Mouse (Mus musculus): Measurements from ENCODE around the gene Ncor2.

Ncor2 gene

GRCm38 (mm10) chr5:125148686-125149085, 30.3 kb downstream of the Ncor2 start:
- DNase-seq (ENCODE audit: low read depth): no peak

DNA sequence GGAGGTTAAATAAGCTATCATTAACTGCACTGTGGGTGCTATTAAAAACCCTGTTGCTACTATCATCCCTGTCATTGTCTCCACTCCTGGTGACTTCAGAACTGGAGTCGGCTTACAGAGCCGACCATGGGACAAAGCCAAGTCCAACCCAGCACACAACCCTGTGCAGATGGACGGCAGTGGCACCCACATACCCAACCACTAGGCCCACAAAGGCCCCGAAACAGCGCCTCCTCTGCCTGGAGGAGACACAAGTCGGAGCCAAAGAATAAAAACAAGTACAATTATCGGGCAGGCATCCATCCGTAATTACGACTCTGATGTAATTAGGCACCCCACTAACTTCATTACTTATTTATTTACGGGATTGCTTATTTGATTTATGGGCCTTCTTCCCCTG, 30.8 kb downstream of the Ncor2 start:
- DNase-seq (ENCODE audit: low read depth): no peak

GRCm38 (mm10) chr5:125147124-125147523, 31.9 kb downstream of the Ncor2 start:
- DNase-seq (ENCODE audit: low read depth): no peak

GRCm38 (mm10) chr5:125143114-125143872, 35.7 kb downstream of the Ncor2 start:
- DNase-seq (ENCODE audit: low read depth): no peak

DNA sequence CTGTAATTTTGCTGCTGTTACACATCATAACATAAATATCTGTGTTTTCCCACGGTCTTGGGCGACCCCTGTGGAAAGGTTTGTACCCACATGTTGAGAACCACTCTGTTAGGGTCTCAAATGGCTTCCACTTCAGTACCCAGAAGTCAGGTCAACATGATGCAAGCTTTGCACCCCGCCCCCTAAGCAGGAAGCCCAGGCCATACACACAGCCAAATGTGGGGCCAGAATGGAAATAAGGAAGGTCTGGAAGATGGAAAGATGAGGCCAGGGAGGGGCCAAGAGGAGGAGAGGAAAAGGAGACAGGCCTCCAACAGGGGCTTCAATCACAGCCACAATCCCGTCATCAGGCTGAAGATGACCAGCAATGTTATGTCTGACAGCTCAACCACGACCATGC, 37.1 kb downstream of the Ncor2 start:
- no peak for DNase-seq (ENCODE audit: low read depth)

- DNase-seq (ENCODE audit: low read depth): no peak
Observed at GRCm38 (mm10) chr5:125141525-125141880, 37.5 kb downstream of the Ncor2 start.

DNA sequence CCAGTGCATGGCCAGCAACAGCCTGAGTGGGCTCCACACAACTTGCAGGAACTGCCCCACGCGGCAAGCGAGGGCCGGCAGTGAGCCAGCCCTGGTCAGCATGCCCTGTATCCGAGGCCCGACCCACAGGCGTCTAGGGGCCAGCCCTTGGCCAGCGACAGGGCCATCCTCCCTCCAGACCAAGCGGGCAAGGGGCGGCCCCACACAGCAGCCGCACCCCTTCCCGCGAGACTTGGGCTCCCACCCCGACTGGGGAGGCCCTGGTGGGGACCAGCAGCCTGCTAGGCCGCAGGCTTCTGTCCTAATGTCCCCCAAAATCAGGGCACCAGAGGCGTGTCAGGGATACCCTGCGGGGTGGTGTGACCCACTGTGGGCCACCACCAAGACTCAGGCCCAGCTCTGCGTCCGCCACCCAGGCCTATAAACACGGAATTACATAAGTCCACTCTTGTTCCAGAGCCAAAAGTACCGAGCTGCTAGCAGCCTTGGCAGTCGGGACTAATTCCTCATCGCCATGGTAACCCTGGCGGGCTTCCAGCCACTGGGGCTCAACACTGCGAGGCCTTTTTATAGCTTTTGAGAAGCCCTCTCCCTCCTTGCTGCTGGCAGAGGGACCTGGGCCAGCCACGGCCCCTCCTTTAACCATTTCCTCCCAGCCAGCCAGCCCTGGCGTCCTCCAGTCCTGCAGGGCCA, 38.0 kb downstream of the Ncor2 start:
- DNase-seq (ENCODE audit: low read depth): no peak

DNA sequence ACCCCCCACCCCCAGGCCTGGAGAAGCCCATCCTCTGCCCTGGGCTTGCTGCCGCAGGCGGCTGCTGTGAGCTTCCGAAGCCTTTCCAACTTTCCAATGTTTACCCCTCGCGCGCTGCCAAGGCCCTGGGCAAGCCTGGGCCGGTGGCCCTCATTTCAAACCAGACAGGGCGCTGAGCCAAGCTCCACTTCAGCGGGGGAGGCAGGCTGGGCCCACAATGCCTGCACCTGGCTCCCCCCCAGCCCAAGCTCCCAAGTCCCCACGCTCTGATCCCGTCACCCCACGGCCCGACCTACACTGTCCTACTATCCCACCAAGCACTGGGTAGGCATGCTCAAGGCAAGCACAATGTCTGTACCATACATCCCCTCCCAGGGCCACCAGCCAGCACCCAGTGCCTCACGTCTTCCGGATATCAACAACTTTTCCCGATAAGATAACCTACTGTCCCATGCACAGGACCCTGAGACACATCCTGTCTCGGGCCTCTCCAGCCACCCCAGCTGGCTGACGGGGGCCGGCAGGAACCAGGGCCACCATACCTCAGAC, 38.8 kb downstream of the Ncor2 start:
- DNase-seq (ENCODE audit: low read depth): no peak

GRCm38 (mm10) chr5:125139669-125140068, 39.4 kb downstream of the Ncor2 start:
- no peak for DNase-seq (ENCODE audit: low read depth)

GRCm38 (mm10) chr5:125138841-125139430, 40.1 kb downstream of the Ncor2 start:
- no peak for DNase-seq (ENCODE audit: low read depth)

- DNase-seq (ENCODE audit: low read depth): no peak
Observed at GRCm38 (mm10) chr5:125137672-125138285, 41.2 kb downstream of the Ncor2 start.

DNA sequence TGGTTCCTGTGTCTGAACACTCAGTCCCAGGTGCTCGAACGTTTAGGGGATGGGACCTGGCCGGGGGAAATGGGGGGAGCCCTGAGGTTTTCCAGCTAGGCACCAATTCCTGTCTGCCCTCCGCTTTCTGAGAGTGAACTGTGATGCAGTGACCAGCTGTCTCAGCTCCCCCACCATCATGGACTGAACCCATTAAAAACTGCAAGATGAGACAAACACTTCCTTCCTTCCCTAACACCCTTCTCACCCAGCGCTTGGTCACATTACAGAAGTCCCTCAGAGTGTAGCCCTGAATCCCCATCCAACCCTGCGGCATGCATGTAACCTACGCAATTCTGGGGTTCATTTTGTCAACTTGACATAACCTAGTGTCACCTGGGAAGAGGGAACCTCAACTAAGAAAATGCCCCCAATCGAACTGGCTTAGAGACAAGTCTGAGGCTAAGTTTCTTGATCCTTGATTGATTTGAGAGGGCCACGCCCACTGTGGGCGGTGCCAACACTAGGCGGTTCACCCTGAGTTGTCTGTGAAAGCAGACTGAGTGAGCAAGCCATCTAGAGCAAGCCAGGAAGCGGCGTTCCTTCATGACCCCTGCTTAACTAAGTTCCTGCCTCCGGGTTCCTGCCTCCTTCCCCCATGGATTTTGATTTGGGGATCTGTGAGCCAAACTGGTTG, 41.9 kb downstream of the Ncor2 start:
- peak; percentile 45 for DNase-seq (ENCODE audit: low read depth)

- DNase-seq (ENCODE audit: low read depth): no peak
Observed at GRCm38 (mm10) chr5:125136296-125136995, 42.6 kb downstream of the Ncor2 start.

DNA sequence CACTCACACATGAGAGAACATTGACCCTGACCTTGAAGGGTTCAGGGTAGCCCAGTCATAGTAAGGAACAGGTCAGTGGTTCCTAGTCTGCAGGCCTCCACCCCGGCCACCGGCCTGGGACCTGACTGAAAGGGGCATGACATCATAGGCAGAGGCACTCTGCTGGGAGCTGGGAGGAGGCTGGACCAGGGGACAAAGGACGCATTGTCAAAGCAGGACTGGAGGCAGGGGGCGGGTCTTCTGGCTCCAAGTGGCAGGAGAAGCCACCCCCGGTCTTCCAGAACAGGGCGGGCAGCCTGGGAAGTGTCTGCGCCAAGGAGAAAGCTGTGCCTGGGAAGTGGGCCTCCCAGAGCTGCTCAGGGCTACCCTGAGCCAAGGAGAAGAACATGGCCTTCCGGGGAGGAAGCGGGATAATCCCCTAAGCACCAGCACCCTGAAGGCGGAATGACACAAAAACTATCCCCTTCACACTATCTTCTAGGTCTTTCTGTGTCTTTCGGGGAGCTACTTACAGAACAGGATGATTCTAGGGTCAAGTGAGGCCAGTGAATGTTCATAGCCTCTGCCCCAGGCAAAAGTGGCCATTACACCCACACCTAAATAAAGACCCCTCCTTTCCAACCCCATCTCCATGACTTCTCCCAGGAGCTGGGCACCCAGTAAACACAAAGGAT, 44.1 kb downstream of the Ncor2 start:
- no peak for DNase-seq (ENCODE audit: low read depth)

DNA sequence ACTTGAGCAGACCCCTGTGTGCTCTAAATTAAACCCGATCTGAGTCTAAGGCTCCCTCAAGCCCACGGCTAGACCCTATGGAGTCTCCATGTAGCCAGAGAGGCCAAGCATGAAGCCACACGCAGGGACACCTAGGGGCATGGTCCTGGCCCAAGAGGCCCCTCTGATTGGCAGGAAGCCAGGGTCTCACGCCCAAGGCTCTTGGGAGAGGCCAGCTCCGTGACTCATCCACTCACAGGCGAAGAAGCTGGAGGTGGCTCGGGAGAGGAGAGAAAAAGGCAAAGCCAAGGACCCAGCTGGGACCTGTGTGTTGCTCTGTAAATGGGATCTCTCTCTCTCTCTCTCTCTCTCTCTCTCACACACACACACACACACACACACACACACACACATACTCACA, 44.6 kb downstream of the Ncor2 start:
- DNase-seq (ENCODE audit: low read depth): no peak

- no peak for DNase-seq (ENCODE audit: low read depth)
Observed at GRCm38 (mm10) chr5:125133651-125134050, 45.4 kb downstream of the Ncor2 start.

DNA sequence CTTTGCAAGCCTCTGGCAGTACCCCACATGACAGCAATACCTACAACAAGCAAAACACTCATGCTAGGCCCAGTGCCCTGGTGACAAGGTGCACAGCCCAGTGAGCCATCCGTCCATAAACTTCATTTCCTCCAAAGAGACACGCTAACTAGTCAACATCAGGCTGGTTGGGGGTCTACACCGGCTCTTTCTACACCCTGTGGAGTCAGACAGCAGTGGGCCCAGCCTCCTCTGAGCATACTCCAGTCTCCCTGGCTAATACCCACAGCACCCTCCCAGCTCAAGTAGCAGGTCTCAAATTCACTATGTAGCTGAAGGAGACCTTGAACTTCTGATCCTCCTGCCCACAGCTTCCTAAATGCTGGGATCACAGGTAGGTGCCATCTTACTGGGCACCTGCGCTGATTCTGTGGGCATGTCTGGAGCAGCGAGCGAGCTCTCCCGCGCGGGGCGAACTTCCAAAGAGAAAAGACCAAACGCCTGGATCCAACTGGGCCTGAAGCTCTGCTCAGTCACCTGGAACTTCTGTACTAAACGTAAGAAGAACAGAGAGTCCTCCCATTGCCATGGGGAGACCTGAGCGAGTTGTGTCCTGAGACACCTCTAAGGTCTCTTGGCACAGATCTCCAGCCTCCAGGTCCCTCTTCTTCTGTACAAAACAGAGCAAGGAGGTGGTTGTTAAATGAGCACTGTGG, 46.3 kb downstream of the Ncor2 start:
- no peak for DNase-seq (ENCODE audit: low read depth)

GRCm38 (mm10) chr5:125132069-125132468, 47.0 kb downstream of the Ncor2 start:
- DNase-seq (ENCODE audit: low read depth): no peak

- DNase-seq (ENCODE audit: low read depth): no peak
Observed at GRCm38 (mm10) chr5:125130406-125130805, 48.6 kb downstream of the Ncor2 start.

DNA sequence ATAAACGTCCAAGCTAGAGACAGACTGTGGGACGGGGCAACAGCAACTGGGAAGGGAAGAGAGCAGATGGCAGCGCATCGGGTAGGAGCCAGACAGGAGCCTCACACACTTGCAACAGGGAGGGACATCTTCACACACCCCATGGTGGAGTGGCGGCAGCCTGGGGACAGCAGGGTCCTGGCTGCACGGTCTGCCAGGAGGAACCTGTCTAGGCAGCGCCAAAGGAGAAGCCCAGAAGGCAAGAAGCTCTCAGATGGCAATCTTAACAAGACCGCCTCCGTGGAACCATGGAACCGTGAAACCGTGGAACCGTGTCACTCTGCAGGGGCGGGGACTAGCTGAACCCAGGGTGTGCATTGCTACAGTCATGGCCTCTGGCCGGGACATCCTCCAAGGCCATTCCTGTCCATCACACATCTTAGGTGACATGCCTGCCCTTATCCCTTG, 50.1 kb downstream of the Ncor2 start:
- no peak for DNase-seq (ENCODE audit: low read depth)
